Mouse (Mus musculus) B cell, adult 2 months (primary cell): Measurements from ENCODE around the gene Eva1a.
A peak's percentile ranks its signal among the peaks of the same experiment; 100 is the strongest.

Experiments used
- DNase-seq, 2 experiments: peaks; one replicate each; pipeline ENCODE4 v3.0.0; 2022

Gene Eva1a

GRCm38 (mm10) chr6:82040834-82041487, at the start of gene Eva1a:
Gene Eva1a, plus strand, starts transcription at chr6:82041043.
- no peak for DNase-seq

- no peak for DNase-seq
These were observed 28.5 kb upstream of the Eva1a start for GRCm38 (mm10) chr6:82012392-82012791.

- no peak for DNase-seq
These were observed 19.8 kb upstream of the Eva1a start for GRCm38 (mm10) chr6:82021074-82021473.

GRCm38 (mm10) chr6:82021494-82021893, 19.3 kb upstream of the Eva1a start:
- no peak for DNase-seq

- no peak for DNase-seq
These were observed 11.0 kb upstream of the Eva1a start for GRCm38 (mm10) chr6:82029611-82030510.

GRCm38 (mm10) chr6:82030511-82030884, 10.3 kb upstream of the Eva1a start:
- DNase-seq = no peak

- no peak for DNase-seq
These were observed 3.6 kb upstream of the Eva1a start for GRCm38 (mm10) chr6:82037211-82037610.

GRCm38 (mm10) chr6:82039193-82039592, 1.6 kb upstream of the Eva1a start:
- DNase-seq = no peak

GRCm38 (mm10) chr6:82039968-82040367, 875 bp upstream of the Eva1a start:
- no peak for DNase-seq

- no peak for DNase-seq
These were observed 849 bp downstream of the Eva1a start for GRCm38 (mm10) chr6:82041488-82042295.

GRCm38 (mm10) chr6:82042296-82043125, 1.7 kb downstream of the Eva1a start:
- DNase-seq = no peak

GRCm38 (mm10) chr6:82043634-82044033, 2.8 kb downstream of the Eva1a start:
- DNase-seq = no peak

GRCm38 (mm10) chr6:82044509-82044908, 3.7 kb downstream of the Eva1a start:
- no peak for DNase-seq

- DNase-seq = no peak
These were observed 7.1 kb downstream of the Eva1a start for GRCm38 (mm10) chr6:82047977-82048376.

- DNase-seq = no peak
These were observed 9.4 kb downstream of the Eva1a start for GRCm38 (mm10) chr6:82050201-82050600.

- no peak for DNase-seq
These were observed 10.7 kb downstream of the Eva1a start for GRCm38 (mm10) chr6:82051569-82051968.

- no peak for DNase-seq
These were observed 11.3 kb downstream of the Eva1a start for GRCm38 (mm10) chr6:82052047-82052725.

- DNase-seq = no peak
These were observed 11.9 kb downstream of the Eva1a start for GRCm38 (mm10) chr6:82052726-82053118.

- peak in 1 of 2 experiments; percentile 4 for DNase-seq
These were observed 14.0 kb downstream of the Eva1a start for GRCm38 (mm10) chr6:82054854-82055253.

- DNase-seq = no peak
These were observed 19.1 kb downstream of the Eva1a start for GRCm38 (mm10) chr6:82059896-82060295.

GRCm38 (mm10) chr6:82065230-82065629, 24.4 kb downstream of the Eva1a start:
- no peak for DNase-seq
